Mouse (Mus musculus) neutrophil, adult 65 days (primary cell): Measurements from ENCODE around the gene Gm20870. TPM values are rescaled to one million over a fixed set of nuclear protein-coding genes. Genes with fewer than 3 reads are reported as not detected.

ENCODE experiments used
- total RNA-seq: library from RNA; stranded (reverse); gene quantifications from 2 replicates; pipeline ENCODE4 v1.2.4, GENCODE M21; 2023

Gm20870 gene
- not detected in 2 replicates for total RNA-seq

DNA sequence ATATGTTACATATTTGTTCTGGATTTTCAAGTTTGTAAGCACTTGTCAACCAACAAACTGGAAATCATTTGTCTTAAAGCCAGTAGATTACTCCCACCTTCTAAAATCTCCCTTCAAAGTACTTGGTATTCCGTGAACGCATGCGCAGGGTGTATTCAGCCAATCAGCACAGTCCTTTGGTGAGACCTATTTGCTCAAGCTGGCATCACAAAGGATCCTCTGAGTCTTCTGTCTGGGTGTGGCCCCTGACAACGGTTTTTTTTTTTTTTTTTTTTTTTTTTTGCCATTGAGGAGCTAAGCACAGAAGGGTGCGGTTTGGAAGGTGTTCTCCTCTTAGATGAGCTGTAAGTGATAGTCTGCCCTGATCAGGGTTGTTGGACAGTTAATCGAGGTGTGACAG lies at the start of gene Gm20870:
Gene Gm20870, plus strand, starts transcription at position 301 of the 400 bp plus-strand sequence.

Other genes starting within 250 kb of the Gm20870 start
- gene Gm20869, start 222.6 kb upstream of the Gm20870 start, total RNA-seq, result not detected in 2 replicates